Mouse (Mus musculus) liver, adult (tissue): ENCODE measurements at regions not wholly inside any gene's neighbourhood (a gene's known extent, or its start where the extent isn't known, plus 50 kb on each side); places are given as distances from the start of the nearest gene placed in this dataset.

Source experiments
- GATA4 ChIP-seq: IDR thresholded peaks from 2 replicates; pipeline ENCODE4 v1.6.1; 2014; ENCODE audit warnings: mild to moderate bottlenecking, low read length; ENCODE audit not compliant: insufficient replicate concordance

- no peak for TF ChIP-seq GATA4
Observed at GRCm38 (mm10) chr13:99593243-99593635, 76.9 kb upstream of the Map1b start.

GRCm38 (mm10) chr13:99592596-99593242 lies 76.4 kb upstream of the Map1b start:
- TF ChIP-seq GATA4, result no peak

GRCm38 (mm10) chr13:99588646-99589045 lies 72.3 kb upstream of the Map1b start:
- no peak for TF ChIP-seq GATA4

GRCm38 (mm10) chr13:99583841-99584240 lies 67.5 kb upstream of the Map1b start:
- no peak for TF ChIP-seq GATA4

GRCm38 (mm10) chr13:99580296-99580695 lies 64.0 kb upstream of the Map1b start:
- TF ChIP-seq GATA4, result no peak

GRCm38 (mm10) chr13:99579596-99580175 lies 63.3 kb upstream of the Map1b start:
- no peak for TF ChIP-seq GATA4

GRCm38 (mm10) chr13:99577686-99578085 lies 61.3 kb upstream of the Map1b start:
- no peak for TF ChIP-seq GATA4

GRCm38 (mm10) chr13:99573021-99573420 lies 56.7 kb upstream of the Map1b start:
- TF ChIP-seq GATA4, result no peak

GRCm38 (mm10) chr13:99572381-99572780 lies 56.0 kb upstream of the Map1b start:
- no peak for TF ChIP-seq GATA4
